Mouse (Mus musculus) adrenal gland, postnatal 14 days (tissue): ENCODE measurements around the gene Peg12. TPM values are rescaled to one million over a fixed set of nuclear protein-coding genes. Genes with fewer than 3 reads are reported as not detected.
A peak's percentile ranks its signal among the peaks of the same experiment; 100 is the strongest.

Source experiments
- DNase-seq: peaks from one replicate; pipeline ENCODE4 v3.0.0; 2021; ENCODE audit warnings: mixed read lengths
- long read RNA-seq, 2 experiments: library from polyadenylated mRNA; stranded (forward); transcript quantifications; one replicate each; pipeline ENCODE4 v2.0.0; 2021
- total RNA-seq: library from RNA; stranded (reverse); gene quantifications from 2 replicates; pipeline ENCODE4 v1.2.3, GENCODE M21; 2021

Gene Peg12
- 3.9 and 4.3 TPM in 2 replicates for total RNA-seq
- long read RNA-seq, experiment 1, result 0 reads
- long read RNA-seq, experiment 2, partial matches to known transcripts, result 0 of 1 reads
- long read RNA-seq, experiment 2, other reads (novel, unspliced or antisense), result 0 of 1 reads

DNA sequence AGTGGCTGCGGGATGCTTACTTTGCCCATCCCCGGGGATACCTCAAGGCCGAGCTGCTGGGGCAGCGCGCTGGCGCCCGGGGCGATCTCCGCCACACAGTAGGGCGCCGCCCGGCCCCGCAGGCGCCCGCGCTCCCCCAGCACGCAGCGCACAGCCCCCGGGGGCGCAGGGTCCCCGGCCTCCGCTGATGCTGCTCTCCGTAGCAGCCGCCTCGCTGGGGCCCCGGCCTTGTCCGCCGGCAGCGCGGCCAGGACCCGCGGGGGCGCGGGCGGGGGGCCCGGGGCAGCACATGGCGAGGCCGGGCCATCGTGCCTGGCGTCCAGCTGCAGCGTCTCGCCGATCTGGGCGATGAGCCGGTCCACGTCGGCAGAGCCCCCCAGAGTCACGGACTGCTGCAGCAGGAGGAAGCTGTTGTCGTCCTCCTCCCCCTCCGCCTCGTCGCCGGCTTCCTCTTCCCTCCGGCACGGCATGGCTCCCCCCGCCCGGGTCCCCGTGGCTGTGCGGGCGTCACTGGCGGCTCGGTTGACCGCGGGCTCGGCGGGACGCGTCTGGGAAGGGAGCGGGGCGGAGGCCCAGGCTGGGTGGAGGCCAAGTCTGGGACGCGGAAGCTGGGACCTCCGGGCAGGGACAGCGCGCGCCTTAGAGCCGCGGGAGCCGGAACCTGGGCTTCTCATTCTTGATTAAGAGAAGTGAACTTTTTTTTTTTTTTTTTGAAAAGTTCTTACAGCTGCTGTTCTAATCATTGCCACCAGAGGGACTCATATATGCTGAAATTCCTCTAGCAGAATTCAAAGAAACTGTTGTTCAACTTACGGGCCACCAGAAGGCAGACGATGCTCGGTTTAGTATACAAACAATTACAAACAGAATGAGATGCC lies at the start of gene Peg12:
Gene Peg12 (minus strand): TSS at position 633 of the 878 bp plus-strand sequence.
- DNase-seq, result peak; percentile 76

DNA sequence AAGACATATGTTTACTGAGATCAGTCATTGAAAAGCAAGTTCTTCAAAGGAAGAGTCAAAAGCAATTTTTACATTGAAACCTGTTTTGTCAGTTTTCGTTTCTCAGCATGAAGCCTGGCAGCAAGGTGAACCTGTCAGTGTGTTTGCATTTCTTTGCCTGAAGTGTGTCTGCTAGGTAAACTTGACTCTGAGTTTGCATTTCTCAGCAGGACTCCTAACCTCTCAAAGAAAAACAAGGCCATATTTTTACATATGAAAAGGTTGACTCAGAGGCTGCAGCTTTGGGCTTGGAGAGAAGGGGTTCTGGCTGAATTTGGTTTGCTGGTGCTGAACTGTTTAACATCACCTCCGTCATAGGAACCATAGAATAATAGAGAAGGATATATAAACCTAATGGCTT lies 21.8 kb upstream of the Peg12 start:
- no peak for DNase-seq

GRCm38 (mm10) chr7:62463007-62463877 lies 1.1 kb downstream of the Peg12 start:
- peak; percentile 28 for DNase-seq

DNA sequence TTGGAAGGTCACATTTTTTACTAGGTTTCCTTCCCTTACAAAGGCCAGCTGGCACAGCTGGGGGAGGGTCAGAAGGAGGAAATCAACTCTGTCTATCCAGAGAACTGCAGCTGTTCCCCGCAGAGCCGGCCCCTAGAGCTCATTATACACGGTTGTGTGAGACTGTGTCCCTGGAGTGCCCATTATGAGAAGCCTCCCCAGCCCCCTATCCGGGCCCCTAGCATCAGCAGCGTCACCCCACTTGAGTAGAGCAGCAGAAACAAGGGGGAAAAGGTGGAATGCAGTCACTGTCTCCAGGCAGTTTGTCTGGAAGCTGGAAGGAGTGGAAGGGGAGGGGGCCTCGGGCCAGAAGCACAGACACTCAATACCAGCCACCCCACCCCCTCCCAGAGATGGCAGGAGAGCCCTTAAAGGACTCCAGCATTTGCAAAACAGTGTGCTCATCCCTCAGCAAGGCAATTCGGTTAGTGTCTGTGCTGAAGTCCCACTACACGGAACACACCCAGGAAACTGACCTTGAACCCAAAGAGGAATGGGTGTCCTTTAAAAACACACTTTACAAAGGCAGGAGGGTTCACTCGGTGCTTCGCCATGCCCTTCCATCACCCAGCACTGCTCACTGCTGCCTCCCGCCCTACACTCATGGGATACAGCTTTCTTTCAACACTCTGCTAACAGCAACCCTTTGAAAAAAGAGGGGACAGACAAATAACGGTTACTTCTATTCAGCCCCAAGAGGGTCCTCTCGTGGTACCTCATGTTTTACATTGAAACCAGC lies 1.9 kb downstream of the Peg12 start:
- peak; percentile 3 for DNase-seq

- DNase-seq, result no peak
Observed at GRCm38 (mm10) chr7:62452353-62452752, 12.0 kb downstream of the Peg12 start.

DNA sequence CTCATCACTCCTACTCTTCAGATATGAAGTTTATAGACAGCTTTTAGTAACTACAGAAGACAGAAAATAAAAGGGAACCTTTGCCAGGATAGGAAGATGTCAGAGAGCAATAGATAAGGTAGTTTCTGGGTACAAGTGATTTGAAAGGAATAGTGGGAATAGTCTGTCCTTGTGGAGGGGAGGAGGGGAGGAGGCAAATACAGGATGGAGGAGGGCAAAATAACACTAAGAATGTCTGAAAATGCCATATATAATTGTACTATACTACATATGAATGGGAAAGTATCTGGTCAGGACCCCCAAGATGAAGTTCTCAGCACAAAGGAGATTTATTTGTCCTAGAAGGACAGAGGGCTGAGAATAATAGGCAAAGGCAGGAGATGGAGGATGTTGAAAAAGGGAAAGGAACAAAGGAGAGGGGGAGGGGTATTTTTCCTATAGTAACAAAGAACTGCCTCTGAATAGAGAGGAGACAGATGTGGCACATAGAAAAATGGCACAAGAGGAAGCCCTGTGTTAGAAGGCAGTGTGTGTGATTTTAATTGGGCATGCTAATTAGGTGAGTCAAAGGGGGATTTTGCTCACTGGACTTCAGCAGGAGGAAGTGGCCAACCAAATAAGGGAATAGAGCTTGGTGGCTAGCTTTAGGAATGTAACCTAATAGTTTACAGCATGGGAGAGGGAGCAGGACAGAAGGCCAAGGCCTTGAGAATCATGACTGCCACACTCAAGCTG lies 18.7 kb downstream of the Peg12 start:
- no peak for DNase-seq

DNA sequence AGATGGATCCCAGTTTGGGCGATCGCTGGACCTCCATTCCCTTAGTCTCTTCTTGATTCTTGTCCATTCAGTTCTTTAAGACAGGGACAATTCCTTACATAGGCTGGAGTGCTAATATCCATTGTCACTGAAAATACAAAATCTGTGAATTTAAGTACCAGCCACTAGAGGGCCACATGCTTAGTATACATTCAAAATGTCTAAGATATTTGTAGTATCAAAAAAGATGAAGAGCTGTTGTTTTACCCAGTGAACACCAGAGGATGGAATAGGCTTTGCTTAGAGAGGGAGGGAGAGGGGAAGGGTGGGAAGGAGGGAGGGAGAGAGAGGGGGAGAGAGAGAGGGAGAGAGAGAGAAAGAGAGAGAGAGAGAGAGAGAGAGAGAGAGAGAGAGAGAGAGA lies 27.9 kb downstream of the Peg12 start:
- no peak for DNase-seq

DNA sequence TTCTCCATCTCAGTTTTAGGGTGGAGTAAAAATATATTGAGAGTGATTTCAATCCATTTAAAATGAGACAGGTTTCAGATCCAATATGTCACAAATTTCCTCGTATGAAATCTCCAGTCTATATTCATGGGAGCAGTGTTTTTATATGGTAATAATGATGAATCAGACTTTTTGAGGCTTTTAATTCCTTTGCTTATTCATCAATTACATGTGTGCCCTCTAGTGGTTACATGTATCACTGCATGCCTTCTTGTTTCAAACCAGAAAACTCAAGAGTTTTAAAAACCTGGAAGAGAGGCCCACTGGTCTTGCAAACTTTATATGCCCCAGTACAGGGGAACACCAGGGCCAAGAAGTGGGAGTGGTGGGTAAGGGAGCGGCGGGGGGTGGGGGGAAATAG lies 31.1 kb downstream of the Peg12 start:
- DNase-seq, result no peak

GRCm38 (mm10) chr7:62428337-62428736 lies 36.0 kb downstream of the Peg12 start:
- DNase-seq, result peak; percentile 29

GRCm38 (mm10) chr7:62423210-62423609 lies 41.1 kb downstream of the Peg12 start:
- DNase-seq, result no peak

DNA sequence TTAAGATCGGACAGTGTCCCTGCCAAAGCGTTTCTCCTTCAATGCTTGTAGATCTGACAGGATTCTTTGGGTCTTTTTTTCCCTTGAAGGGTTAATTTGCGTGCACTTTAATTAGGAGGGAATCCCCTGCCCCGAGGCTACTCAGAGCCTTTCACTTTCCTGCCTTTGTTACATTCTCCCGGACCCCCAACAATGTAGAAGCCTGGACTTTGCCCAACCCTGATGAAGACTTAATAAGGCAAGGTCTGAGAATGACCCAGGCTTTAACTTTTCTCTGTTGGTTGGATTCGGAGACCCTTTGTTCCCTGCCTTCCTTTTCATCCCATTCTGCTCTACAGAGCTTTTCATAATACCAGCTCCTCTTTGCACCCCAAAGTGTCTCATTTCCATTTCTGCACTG lies 43.7 kb downstream of the Peg12 start:
- DNase-seq, result no peak

- peak; percentile 82 for DNase-seq
Observed at GRCm38 (mm10) chr7:62419493-62420360, 44.6 kb downstream of the Peg12 start, which contains the start of gene Mkrn3. TSS of gene Mkrn3 (minus strand) at chr7:62420139.

DNA sequence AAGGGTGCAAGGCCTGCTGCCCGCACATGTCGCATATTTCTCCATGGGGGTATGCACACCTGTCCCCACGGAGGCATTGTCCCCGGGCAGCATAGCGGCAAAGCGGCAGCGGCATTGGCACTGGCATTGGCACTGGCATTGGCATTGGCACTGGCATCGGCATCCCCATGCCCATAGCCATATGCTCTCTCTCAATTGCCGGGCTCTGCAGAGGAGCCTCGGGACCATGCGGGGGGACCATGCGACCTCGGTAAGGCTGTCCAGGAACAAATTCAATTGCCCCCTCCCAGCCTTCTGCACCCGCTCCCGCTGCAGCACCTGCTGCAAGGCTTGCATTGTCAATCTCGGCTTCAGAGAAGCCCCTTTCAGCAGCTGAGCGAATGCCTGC lies 45.2 kb downstream of the Peg12 start:
- no peak for DNase-seq

DNA sequence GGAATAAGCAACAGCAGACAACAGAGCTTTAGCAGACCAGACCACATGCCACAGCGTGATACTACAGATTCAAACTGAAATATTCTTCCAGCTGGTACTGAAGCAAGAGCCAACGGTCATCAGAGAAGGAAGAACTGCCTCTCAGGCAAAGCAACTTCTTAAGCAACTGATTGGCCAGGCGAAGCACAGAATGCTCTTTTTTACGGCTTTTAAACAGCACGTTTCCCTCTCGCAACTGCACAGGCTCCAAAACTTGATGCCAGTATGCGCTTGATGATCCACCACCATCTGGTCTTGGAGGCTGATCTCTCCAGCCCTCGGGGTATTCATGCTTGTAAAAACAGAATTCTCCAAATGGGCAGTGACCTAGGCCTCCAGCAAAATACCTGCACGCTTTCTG lies 46.0 kb downstream of the Peg12 start:
- DNase-seq, result no peak

GRCm38 (mm10) chr7:62416173-62416572 lies 48.1 kb downstream of the Peg12 start:
- no peak for DNase-seq

DNA sequence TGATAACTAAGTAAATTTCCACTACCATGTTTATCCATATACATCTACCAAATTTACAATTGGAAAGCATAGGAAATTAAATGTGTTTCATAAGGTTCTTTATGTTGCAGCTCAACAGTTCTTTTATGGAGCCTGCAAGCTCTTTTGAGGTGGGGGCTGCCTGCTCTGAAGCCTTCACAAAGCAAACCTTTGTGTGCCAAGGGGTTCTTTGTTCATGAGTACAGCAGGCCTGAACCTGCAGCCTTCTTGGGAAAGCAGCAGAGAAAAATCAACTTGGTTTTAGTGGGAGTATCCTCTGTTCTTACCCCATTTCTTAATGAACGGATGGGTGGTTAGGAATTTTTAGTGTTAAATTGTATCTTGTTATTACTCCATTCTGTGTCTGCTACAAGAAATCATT lies 49.1 kb downstream of the Peg12 start:
- no peak for DNase-seq
